Mouse (Mus musculus) liver, adult 2 months (tissue): Measurements from ENCODE around the gene Ppp1r9a.

Experiments
- CTCF ChIP-seq: fragments of 200-500 bp; IDR thresholded peaks from 2 replicates; pipeline ENCODE4 v1.5.1; 2011; ENCODE audit warnings: low read depth, low read length, control low read depth
- POLR2A ChIP-seq: fragments of 200-500 bp; IDR thresholded peaks from 2 replicates; pipeline ENCODE4 v1.6.1; 2011; ENCODE audit warnings: low read length, control low read depth; ENCODE audit not compliant: insufficient read depth; ENCODE audit errors: extremely low read depth

GRCm38 (mm10) chr6:5005491-5006275 lies 103.0 kb downstream of the Ppp1r9a start:
- TF ChIP-seq CTCF (no peak), POLR2A (no peak)
